Mouse (Mus musculus): Measurements from ENCODE around the gene Pdlim3.

DNA sequence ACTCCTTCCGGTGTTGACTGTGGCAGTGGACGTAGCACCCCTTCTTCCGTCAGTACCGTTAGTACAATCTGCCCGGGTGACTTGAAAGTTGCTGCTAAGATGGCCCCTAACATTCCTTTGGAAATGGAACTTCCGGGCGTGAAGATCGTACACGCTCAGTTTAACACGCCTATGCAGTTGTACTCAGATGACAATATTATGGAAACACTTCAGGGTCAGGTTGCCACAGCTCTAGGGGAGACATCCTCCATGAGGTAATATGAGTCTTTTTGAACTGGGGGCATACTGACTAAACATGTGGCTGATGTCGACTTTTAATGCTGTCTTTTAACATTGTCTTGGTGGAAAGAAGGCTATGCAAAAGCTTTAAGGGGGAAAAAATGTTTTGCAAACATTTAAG is 28.4 kb downstream of the Pdlim3 start:
- TF ChIP-seq POLR2A (IDR thresholded peaks at IDR 0.05; ENCODE audit: control insufficient read depth, extremely low read depth, insufficient read depth, low read length, poor library complexity) (no peak), CTCF (IDR thresholded peaks at IDR 0.05; ENCODE audit: borderline replicate concordance, control insufficient read depth, extremely low read depth, insufficient read depth, low read length, poor library complexity) (no peak)

Measured in thymus, adult 2 months (tissue).